Mouse (Mus musculus) liver, adult 2 months (tissue): ENCODE data around the gene Cdk6.

Experiments
- CTCF ChIP-seq: fragments of 200-500 bp; IDR thresholded peaks from 2 replicates; pipeline ENCODE4 v1.5.1; 2011; ENCODE audit warnings: low read depth, low read length, control low read depth
- POLR2A ChIP-seq: fragments of 200-500 bp; IDR thresholded peaks from 2 replicates; pipeline ENCODE4 v1.6.1; 2011; ENCODE audit warnings: low read length, control low read depth; ENCODE audit not compliant: insufficient read depth; ENCODE audit errors: extremely low read depth

DNA sequence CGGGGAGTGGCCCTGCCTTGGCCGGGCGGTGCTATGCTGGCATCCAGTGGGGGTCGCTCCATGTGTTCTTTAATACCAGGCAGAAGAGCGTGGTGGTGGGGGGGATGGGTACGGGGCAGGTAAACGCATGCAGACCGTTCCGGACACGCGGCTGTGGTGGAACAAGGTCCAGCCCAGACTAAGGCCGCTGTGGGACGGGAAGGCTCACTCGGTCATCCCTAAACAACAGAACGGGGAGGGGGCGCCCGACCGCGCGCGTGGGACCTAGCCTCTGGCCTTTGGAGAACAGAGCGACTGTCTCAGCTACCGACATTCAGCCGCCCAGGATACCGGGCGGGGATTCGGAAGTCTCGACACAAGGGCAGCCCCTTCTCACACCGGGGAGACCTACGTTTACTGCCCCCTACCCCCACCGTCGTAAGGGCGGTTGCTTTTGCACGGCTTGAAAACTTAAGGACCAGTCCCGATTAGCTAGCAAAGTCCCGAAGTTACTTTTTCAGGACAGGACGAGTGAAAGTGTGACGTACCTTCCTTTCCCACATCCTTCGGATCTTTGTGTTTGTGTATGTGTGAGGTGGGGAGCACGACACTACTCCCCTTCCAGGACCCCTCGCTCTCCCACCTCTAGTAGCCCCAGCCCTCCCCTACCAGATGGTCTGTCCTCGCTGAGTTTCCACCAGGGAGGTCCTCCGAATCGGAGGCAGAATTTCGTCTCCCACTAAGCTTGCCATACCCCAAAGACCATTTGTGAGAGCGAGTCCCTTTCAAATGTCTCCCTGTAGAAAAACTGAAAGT, 1.7 kb downstream of the Cdk6 start:
- TF ChIP-seq CTCF (no peak), POLR2A (no peak)
